Mouse (Mus musculus) heart, embryonic 16.5 days (tissue): Measurements from ENCODE around the gene Hspa1b. TPM values are rescaled to one million over a fixed set of nuclear protein-coding genes. Genes with fewer than 3 reads are reported as not detected.

Experiments used
- polyA plus RNA-seq: library from polyadenylated mRNA; unstranded; fragments of >200 nt; fragmentation: Nextera tagmentation; extraction: Ambion mirVana; gene quantifications from 2 replicates; pipeline ENCODE4 v1.2.1, GENCODE M21; 2015

Gene Hspa1b
- polyA plus RNA-seq, 1 experiment from 2014 or later: 0.18 TPM

Other genes with a start within 250 kb of the Hspa1b start
- gene C4b, start 215.4 kb downstream of the Hspa1b start, polyA plus RNA-seq: 0.25 and 0.34 TPM in 2 replicates
- not detected in 2 replicates for gene Cyp21a1, start 154.7 kb downstream of the Hspa1b start, polyA plus RNA-seq
- gene Stk19, start 122.3 kb downstream of the Hspa1b start, polyA plus RNA-seq: 17.1 and 24.4 TPM in 2 replicates
- 37.7 and 38.6 TPM in 2 replicates for gene Dxo, start 122.2 kb downstream of the Hspa1b start, polyA plus RNA-seq
- 32.9 and 33.9 TPM in 2 replicates for gene Skiv2l, start 109.0 kb downstream of the Hspa1b start, polyA plus RNA-seq
- gene Nelfe, start 108.8 kb downstream of the Hspa1b start, polyA plus RNA-seq: 57.5 and 64.3 TPM in 2 replicates
- 1.7 and 2.5 TPM in 2 replicates for gene Cfb, start 96.7 kb downstream of the Hspa1b start, polyA plus RNA-seq
- gene Zbtb12, start 79.8 kb downstream of the Hspa1b start, polyA plus RNA-seq: 1.4 and 1.5 TPM in 2 replicates
- not detected in 2 replicates for gene Gm20547, start 77.2 kb downstream of the Hspa1b start, polyA plus RNA-seq
- 2.2 and 2.6 TPM in 2 replicates for gene C2, start 61.0 kb downstream of the Hspa1b start, polyA plus RNA-seq
- 39.5 and 41.5 TPM in 2 replicates for gene Ehmt2, start 60.8 kb downstream of the Hspa1b start, polyA plus RNA-seq
- 0.16 and 0.68 TPM in 2 replicates for gene Slc44a4, start 44.8 kb downstream of the Hspa1b start, polyA plus RNA-seq
- 20.1 and 20.4 TPM in 2 replicates for gene Neu1, start 28.0 kb downstream of the Hspa1b start, polyA plus RNA-seq
- not detected in 2 replicates for gene Gm20481, start 10.7 kb upstream of the Hspa1b start, polyA plus RNA-seq
- gene Hspa1a, start 12.9 kb upstream of the Hspa1b start, polyA plus RNA-seq: 3.9 and 4.4 TPM in 2 replicates
- gene Hspa1l, start 13.5 kb upstream of the Hspa1b start, polyA plus RNA-seq: 3.1 and 4.2 TPM in 2 replicates
- gene Lsm2, start 22.6 kb upstream of the Hspa1b start, polyA plus RNA-seq: 132 and 134 TPM in 2 replicates
- gene Vars, start 41.7 kb upstream of the Hspa1b start, polyA plus RNA-seq: 69.9 and 75.0 TPM in 2 replicates
- gene Vwa7, start 57.3 kb upstream of the Hspa1b start, polyA plus RNA-seq: 0.27 and 0.34 TPM in 2 replicates
- 1.9 and 3.0 TPM in 2 replicates for gene Sapcd1, start 68.8 kb upstream of the Hspa1b start, polyA plus RNA-seq
- gene Msh5, start 87.5 kb upstream of the Hspa1b start, polyA plus RNA-seq: 3.5 and 3.7 TPM in 2 replicates
- gene Clic1, start 90.7 kb upstream of the Hspa1b start, polyA plus RNA-seq: 349 and 372 TPM in 2 replicates
- gene Ddah2, start 99.8 kb upstream of the Hspa1b start, polyA plus RNA-seq: 171 and 193 TPM in 2 replicates
- 0.17 TPM in 1 of 2 replicates, not detected in the other for gene Ly6g6c, start 106.2 kb upstream of the Hspa1b start, polyA plus RNA-seq
- gene Mpig6b, start 106.9 kb upstream of the Hspa1b start, polyA plus RNA-seq: 0.16 and 0.54 TPM in 2 replicates
- gene Ly6g6e, start 117.7 kb upstream of the Hspa1b start, polyA plus RNA-seq: 0.72 and 0.84 TPM in 2 replicates
- 1.9 and 3.4 TPM in 2 replicates for gene Ly6g6d, start 118.8 kb upstream of the Hspa1b start, polyA plus RNA-seq
- gene Ly6g6f, start 126.4 kb upstream of the Hspa1b start, polyA plus RNA-seq: 0.29 and 0.39 TPM in 2 replicates
- 80.9 and 83.3 TPM in 2 replicates for gene Abhd16a, start 130.0 kb upstream of the Hspa1b start, polyA plus RNA-seq
- 0.72 TPM in 1 of 2 replicates, not detected in the other for gene Ly6g5c, start 149.0 kb upstream of the Hspa1b start, polyA plus RNA-seq
- 0.57 and 0.63 TPM in 2 replicates for gene Ly6g5b, start 156.2 kb upstream of the Hspa1b start, polyA plus RNA-seq
- 13.6 and 14.9 TPM in 2 replicates for gene Gpank1, start 162.2 kb upstream of the Hspa1b start, polyA plus RNA-seq
- gene Csnk2b, start 162.8 kb upstream of the Hspa1b start, polyA plus RNA-seq: 224 and 232 TPM in 2 replicates
- gene D17H6S53E, start 167.1 kb upstream of the Hspa1b start, polyA plus RNA-seq: 10.1 and 10.2 TPM in 2 replicates
- 0.60 and 0.89 TPM in 2 replicates for gene Apom, start 172.8 kb upstream of the Hspa1b start, polyA plus RNA-seq
- 37.5 and 40.5 TPM in 2 replicates for gene Bag6, start 175.9 kb upstream of the Hspa1b start, polyA plus RNA-seq
- gene Prrc2a, start 205.7 kb upstream of the Hspa1b start, polyA plus RNA-seq: 103 and 113 TPM in 2 replicates
- gene Aif1, start 216.8 kb upstream of the Hspa1b start, polyA plus RNA-seq: 6.0 and 10.9 TPM in 2 replicates
- 7.9 and 8.2 TPM in 2 replicates for gene Lst1, start 229.2 kb upstream of the Hspa1b start, polyA plus RNA-seq
- 3.5 and 6.4 TPM in 2 replicates for gene Ltb, start 235.2 kb upstream of the Hspa1b start, polyA plus RNA-seq
- gene Tnf, start 242.8 kb upstream of the Hspa1b start, polyA plus RNA-seq: 0.20 and 0.33 TPM in 2 replicates
- gene Lta, start 246.1 kb upstream of the Hspa1b start, polyA plus RNA-seq: 0.27 and 0.79 TPM in 2 replicates